Mouse (Mus musculus): ENCODE results near the gene Ngef.

GRCm38 (mm10) chr1:87449432-87449831, 124.2 kb downstream of the Ngef start:
- TF ChIP-seq CTCF (conservative IDR thresholded peaks at IDR 0.05; ENCODE audit: low read length) (no peak), NANOG (IDR thresholded peaks at IDR 0.05; ENCODE audit: borderline replicate concordance, low read length) (no peak)

All from E14TG2a.4 (cell line).